Mouse (Mus musculus) mouse trophoblast stem cell (cell line): ENCODE measurements around the gene Cdc7.

ENCODE experiments used
- in situ Hi-C, 2 experiments: fragments of 300-500 bp; cut with MseI, MboI; formaldehyde crosslinking; loops; 2 replicates in 1 of 2; 3 replicates in 1 of 2; pipeline ENCODE4 v1.15.1; 2025

The Cdc7 gene

GRCm38 (mm10) chr5:106991300-106991929 is 27.3 kb downstream of the Cdc7 start:
- in situ Hi-C loops = loop anchor here in 1 of 2 experiments (10.0 kb wide), 1 partner anchor 323 kb away; no protein-coding TSS in a partner anchor

- in situ Hi-C loops = loop anchor here in 1 of 2 experiments (10.0 kb wide), 1 partner anchor 320 kb away; no protein-coding TSS in a partner anchor
Measured at GRCm38 (mm10) chr5:106994716-106995115, 30.6 kb downstream of the Cdc7 start.

DNA sequence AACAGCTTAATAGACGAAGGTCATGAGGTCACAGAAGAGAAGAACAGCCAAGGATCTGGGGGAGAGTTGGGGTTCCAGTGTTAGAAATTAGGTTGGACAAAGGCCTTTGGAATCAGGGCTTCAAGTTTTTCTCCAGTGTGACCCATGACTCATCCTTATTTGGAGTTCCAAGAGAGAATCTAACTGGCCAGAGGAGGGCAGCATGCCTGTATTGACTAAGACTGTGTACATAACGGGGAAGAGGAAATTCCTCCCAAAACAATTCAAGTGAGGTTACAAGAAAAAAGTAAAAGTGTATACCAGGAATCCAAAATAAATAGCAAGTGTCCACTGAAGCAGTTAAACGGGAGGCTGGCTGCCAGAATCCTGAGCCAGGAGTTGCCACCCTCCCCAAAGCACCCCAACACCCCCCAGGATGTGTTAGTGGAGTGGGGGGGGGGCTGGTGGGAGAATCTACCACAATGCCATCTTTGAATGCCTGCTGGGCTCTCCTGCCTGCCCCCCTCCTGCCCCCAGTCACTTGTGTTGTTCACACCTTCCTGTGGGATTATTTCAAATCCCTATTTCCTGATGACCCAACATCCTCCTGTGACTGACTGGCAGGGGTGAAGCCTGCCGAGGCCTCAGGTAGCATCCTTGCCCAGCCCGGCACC is 31.9 kb downstream of the Cdc7 start:
- in situ Hi-C loops = loop anchor here in 1 of 2 experiments (10.0 kb wide), 1 partner anchor 319 kb away; no protein-coding TSS in a partner anchor

DNA sequence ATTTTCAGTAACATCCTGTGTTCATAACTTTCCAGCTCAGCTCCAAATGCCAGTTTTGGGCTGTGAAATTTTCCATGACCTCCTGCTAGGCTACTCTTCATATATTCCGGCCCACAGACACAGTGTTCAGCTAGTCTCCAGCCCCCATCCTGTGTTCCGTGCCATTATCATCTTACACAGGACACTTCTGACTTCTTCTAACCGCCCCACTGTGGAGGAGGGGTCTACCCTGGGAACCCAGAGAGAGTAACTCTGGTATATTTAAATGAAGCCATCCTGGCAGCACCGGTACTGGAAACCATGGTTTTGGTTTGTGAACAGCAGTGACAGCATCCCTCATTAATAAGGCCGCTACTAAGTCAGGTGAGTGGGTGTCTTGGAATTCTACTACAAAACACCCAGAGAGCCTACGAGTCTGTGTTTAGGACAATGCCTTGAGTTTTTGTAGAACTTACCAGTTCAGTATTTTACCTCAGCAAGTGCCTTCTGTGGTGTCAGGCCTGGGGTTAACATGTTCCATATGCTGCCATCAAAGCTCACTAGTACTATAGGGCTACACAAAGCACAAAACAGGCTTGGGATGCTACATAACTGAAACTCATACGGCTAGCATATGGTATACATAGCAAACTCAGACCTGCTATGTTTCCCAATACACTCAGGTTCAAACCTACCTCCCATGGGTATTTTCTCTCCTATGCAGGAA is 32.6 kb downstream of the Cdc7 start:
- in situ Hi-C loops = loop anchor here in 1 of 2 experiments (10.0 kb wide), 1 partner anchor 318 kb away; no protein-coding TSS in a partner anchor

GRCm38 (mm10) chr5:107001396-107002090 is 37.4 kb downstream of the Cdc7 start:
- in situ Hi-C loops = loop anchor here in 1 of 2 experiments (10.0 kb wide), 1 partner anchor 313 kb away; no protein-coding TSS in a partner anchor

DNA sequence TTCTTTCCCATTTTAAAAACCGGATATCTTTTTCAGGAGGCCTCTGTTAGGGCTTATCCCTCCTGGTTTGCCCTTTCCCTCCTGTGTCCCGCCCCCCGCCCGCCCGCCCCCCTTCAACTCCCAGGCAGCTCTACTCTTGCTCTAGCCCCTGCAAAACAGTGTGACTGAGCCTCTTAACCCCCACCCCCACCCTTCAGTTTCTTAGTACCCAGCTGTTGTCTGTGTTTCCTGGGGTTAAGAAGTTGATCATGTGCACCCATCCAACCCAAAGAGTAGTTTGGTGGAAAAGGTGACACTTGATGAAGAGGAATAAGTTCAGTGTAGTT is 37.9 kb downstream of the Cdc7 start:
- in situ Hi-C loops = loop anchor here in 1 of 2 experiments (10.0 kb wide), 1 partner anchor 313 kb away; no protein-coding TSS in a partner anchor

DNA sequence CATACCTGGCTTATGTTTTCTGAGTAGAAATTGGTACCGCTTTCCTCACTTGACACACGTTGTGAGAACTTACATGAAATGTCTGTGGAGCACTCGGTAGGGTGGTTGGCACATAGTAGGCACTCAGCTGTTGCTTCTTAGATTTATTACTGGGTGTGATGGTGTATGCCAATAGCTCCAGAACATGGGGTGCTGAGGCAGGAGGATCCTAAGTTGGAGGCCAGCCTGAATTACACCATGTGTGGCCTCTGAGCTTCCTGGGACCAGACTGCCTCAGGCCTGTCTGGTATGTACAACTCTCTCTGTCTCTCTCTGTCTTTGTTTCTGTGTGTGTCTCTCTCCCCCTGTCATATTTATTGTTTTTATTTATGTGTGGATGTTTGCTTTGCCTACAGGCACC is 45.6 kb downstream of the Cdc7 start:
- in situ Hi-C loops = loop anchor here in 1 of 2 experiments (10.0 kb wide), 1 partner anchor 305 kb away; no protein-coding TSS in a partner anchor

- in situ Hi-C loops = no loop called here
Measured at GRCm38 (mm10) chr5:107010300-107010699, 46.2 kb downstream of the Cdc7 start.

GRCm38 (mm10) chr5:107011316-107012029 is 47.4 kb downstream of the Cdc7 start:
- in situ Hi-C loops = no loop called here

DNA sequence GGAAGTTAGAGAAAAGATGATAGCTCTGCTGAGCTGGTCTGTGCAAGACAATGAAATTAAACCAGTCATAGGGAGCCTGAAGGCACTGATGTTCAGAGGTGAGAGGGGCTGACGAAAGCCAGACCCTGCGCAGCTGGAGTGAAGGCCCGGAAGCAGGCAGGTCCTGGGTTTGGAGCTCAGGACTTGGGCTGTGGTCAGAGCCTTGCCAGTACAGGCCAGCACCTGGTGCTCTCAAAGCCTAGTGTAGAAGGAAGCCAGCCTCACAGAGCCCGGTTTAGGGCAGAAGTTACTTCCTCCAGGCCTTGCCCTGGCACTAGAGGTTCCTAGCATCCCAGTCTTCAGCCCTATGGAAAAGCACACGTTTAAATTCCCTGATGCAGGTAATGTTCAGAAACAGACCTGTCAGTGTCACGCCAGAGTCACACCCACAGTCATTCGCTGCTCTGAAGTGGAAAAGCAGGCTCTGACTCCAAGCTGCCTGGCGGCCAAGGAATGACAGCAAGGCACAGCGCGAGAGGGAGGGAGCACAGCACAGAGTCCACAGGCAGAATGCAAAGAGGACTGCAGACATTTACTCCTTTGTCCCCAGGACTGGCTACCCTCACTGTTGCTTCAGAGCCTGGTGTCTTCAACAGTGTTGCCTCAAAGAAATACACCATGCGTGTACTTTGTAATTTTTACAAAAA is 48.1 kb downstream of the Cdc7 start:
- in situ Hi-C loops = no loop called here

DNA sequence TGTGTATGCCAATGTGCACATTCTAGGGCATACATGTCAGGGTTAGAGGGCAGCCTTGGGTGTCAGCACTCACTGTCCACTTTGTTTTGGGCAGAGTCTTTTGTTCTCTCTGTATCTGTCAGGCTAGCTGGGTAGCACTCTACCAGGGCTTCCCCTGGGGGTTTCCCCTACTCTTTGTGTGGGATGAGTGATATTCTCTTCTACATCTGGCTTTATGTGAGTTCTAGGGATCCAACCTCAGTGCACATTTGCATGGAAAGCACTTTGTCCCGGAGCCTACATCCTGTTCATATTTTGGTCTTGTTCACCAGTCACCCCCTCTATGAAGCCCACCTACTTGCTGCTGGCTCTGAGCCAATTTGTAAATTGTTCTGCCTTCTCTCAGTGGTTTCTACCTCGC is 49.3 kb downstream of the Cdc7 start:
- in situ Hi-C loops = no loop called here

GRCm38 (mm10) chr5:107014146-107014545 is 50.0 kb downstream of the Cdc7 start:
- in situ Hi-C loops = no loop called here

GRCm38 (mm10) chr5:107015046-107015421 is 50.9 kb downstream of the Cdc7 start:
- in situ Hi-C loops = no loop called here

GRCm38 (mm10) chr5:107015422-107016081 is 51.4 kb downstream of the Cdc7 start:
- in situ Hi-C loops = no loop called here

DNA sequence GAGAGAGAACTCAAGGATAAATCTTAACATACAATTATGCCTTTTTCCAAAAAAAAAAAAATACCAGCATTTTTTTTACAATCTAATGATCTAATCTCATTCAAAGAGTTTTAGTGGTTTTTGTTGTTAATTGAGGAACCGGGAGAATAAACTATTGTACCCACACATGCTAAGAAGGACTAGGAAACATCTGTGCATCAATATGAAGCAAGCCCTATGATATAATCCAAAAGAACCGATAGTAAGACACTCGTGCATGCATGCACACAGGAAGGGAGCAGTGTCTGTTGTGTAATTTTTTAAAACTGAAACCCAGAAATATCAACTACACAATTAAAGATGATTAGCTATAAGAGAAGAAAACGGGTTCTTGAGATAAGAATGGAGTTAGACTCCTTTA is 52.4 kb downstream of the Cdc7 start:
- in situ Hi-C loops = no loop called here

- in situ Hi-C loops = no loop called here
Measured at GRCm38 (mm10) chr5:107017544-107017943, 53.4 kb downstream of the Cdc7 start.

- in situ Hi-C loops = no loop called here
Measured at GRCm38 (mm10) chr5:107019057-107019456, 54.9 kb downstream of the Cdc7 start.

GRCm38 (mm10) chr5:107019904-107020303 is 55.8 kb downstream of the Cdc7 start:
- in situ Hi-C loops = no loop called here

- in situ Hi-C loops = no loop called here
Measured at GRCm38 (mm10) chr5:107020366-107020765, 56.2 kb downstream of the Cdc7 start.
